In genomic region chr13:37827263-37827995, GRCm38 (mm10) we compare ENCODE assay signal across 8 mouse cellular contexts. TPM values are rescaled to one million over a fixed set of nuclear protein-coding genes. Genes with fewer than 3 reads are reported as not detected.
DNase-seq lines count a peak whose midpoint lies in the region; ATAC-seq and TF ChIP-seq lines count a peak whose summit lies in the region.

No protein-coding gene starts in this region.

- TF ChIP-seq EP300 in stomach, postnatal 0 days (optimal IDR thresholded peaks at IDR 0.05) = no peak

- ATAC-seq in hindbrain, embryonic 16.5 days = peak; percentile 70
- ATAC-seq in liver, embryonic 12.5 days = peak; percentile 43; the same call in 1 of the 2 replicates
- peak; percentile 58; the same call in 1 of the 2 replicates for ATAC-seq in stomach, postnatal 0 days (ENCODE audit: low FRiP score, low TSS enrichment)

- TF ChIP-seq CTCF in bone marrow, adult 2 months (IDR thresholded peaks at IDR 0.05; ENCODE audit: control insufficient read depth, insufficient read depth, low read length) = no peak
- peak; percentile 12; the same call in 1 of the 2 replicates for TF ChIP-seq CTCF in stomach, postnatal 0 days (IDR thresholded peaks at IDR 0.05; ENCODE audit: low read depth)

- no peak for TF ChIP-seq POLR2A in bone marrow, adult 2 months (IDR thresholded peaks at IDR 0.05; ENCODE audit: borderline replicate concordance, control insufficient read depth, low read depth, low read length)

- peak overlapping the region; percentile 95 for H3K27ac ChIP-seq in bone marrow, adult 2 months (ENCODE audit: control insufficient read depth, insufficient read depth, low read depth, low read length, poor library complexity)
- H3K27ac ChIP-seq in hindbrain, embryonic 16.5 days (ENCODE audit: low read depth, low read length) = peak overlapping the region; percentile 75
- peak overlapping the region; percentile 89 for H3K27ac ChIP-seq in liver, embryonic 12.5 days
- peak overlapping the region; percentile 94 for H3K27ac ChIP-seq in stomach, postnatal 0 days (replicated peaks)

- no peaks in the 10 kb centered on the region for H3K9me3 ChIP-seq in hindbrain, embryonic 16.5 days (ENCODE audit: control insufficient read depth, low read length)
- no peaks in the 10 kb centered on the region for H3K9me3 ChIP-seq in liver, embryonic 12.5 days (replicated peaks)
- H3K9me3 ChIP-seq in stomach, postnatal 0 days (ENCODE audit: control insufficient read depth, low read length) = no peaks in the 10 kb centered on the region

- peak overlapping the region; percentile 97 for H3K4me3 ChIP-seq in bone marrow, adult 2 months (replicated peaks; ENCODE audit: control insufficient read depth, low read depth, low read length)
- H3K4me3 ChIP-seq in hindbrain, embryonic 16.5 days (ENCODE audit: low read length) = peak overlapping the region; percentile 62
- peak overlapping the region; percentile 92 for H3K4me3 ChIP-seq in liver, embryonic 12.5 days
- peak overlapping the region; percentile 83 for H3K4me3 ChIP-seq in stomach, postnatal 0 days (ENCODE audit: low read depth, low read length)

- H3K9ac ChIP-seq in hindbrain, embryonic 16.5 days (ENCODE audit: low read depth, low read length) = peak overlapping the region; percentile 70
- peak overlapping the region; percentile 85 for H3K9ac ChIP-seq in liver, embryonic 12.5 days
- H3K9ac ChIP-seq in stomach, postnatal 0 days (ENCODE audit: low read length) = peak overlapping the region; percentile 84

- peaks cover 10% of the 10 kb centered on the region for H3K4me1 ChIP-seq in bone marrow, adult 2 months (ENCODE audit: control insufficient read depth, insufficient read depth, low read length)
- peaks cover 29% of the 10 kb centered on the region for H3K4me1 ChIP-seq in hindbrain, embryonic 16.5 days (ENCODE audit: control insufficient read depth, insufficient read depth, low read depth, low read length)
- H3K4me1 ChIP-seq in liver, embryonic 12.5 days = peaks cover 67% of the 10 kb centered on the region
- H3K4me1 ChIP-seq in stomach, postnatal 0 days (replicated peaks; ENCODE audit: control insufficient read depth, insufficient read depth) = peaks cover 4% of the 10 kb centered on the region

- peak; percentile 24 to 28 for DNase-seq in cerebellum, postnatal 14 days
- DNase-seq in cerebellum, adult 8-10 months = no peak
- peak; percentile 22 to 30 for DNase-seq in gastrocnemius, adult 8-10 months (ENCODE audit: low spot score in 2 of 2)
- peak; percentile 28 to 66 for DNase-seq in natural killer cell, adult 2 months (ENCODE audit: low spot score in 2 of 2)
- peak; percentile 48 for DNase-seq in stomach, postnatal 0 days (ENCODE audit: low spot score)

- H3K36me3 ChIP-seq in hindbrain, embryonic 16.5 days (ENCODE audit: control insufficient read depth, insufficient read depth, low read length) = no peaks in the 10 kb centered on the region
- H3K36me3 ChIP-seq in liver, embryonic 12.5 days = no peaks in the 10 kb centered on the region
- H3K36me3 ChIP-seq in stomach, postnatal 0 days (ENCODE audit: control insufficient read depth, insufficient read depth, low read length) = no peaks in the 10 kb centered on the region

- under 1% methylated on average over 68 of the region's 69 CpGs for WGBS in bone marrow, adult 2 months
- WGBS in hindbrain, embryonic 16.5 days = under 1% methylated on average over 65 of the region's 69 CpGs
- WGBS in liver, embryonic 12.5 days (ENCODE audit: insufficient replicate concordance) = under 1% methylated on average over 58 of the region's 69 CpGs
- 1% methylated on average over 67 of the region's 69 CpGs for WGBS in stomach, postnatal 0 days

- H3K4me2 ChIP-seq in hindbrain, embryonic 16.5 days (ENCODE audit: low read length) = peak overlapping the region; percentile 89
- peak overlapping the region; percentile 95 for H3K4me2 ChIP-seq in liver, embryonic 12.5 days
- peak overlapping the region; percentile 100 for H3K4me2 ChIP-seq in stomach, postnatal 0 days (replicated peaks; ENCODE audit: low read depth)

- H3K27me3 ChIP-seq in hindbrain, embryonic 16.5 days (replicated peaks; ENCODE audit: control insufficient read depth, insufficient read depth, low read length) = peaks cover 16% of the 10 kb centered on the region
- no peaks in the 10 kb centered on the region for H3K27me3 ChIP-seq in liver, embryonic 12.5 days (replicated peaks)
- no peaks in the 10 kb centered on the region for H3K27me3 ChIP-seq in stomach, postnatal 0 days (ENCODE audit: control insufficient read depth, insufficient read depth, low read length)

RNA-seq across cellular contexts. Expression of gene Rreb1, which starts 49.2 kb away (rescaled TPM):
- 7.5 and 17.7 TPM in 2 replicates for polyA plus RNA-seq in bone marrow, adult 2 months (2011; ENCODE audit: insufficient read depth, insufficient read length, low replicate concordance, missing spikeins)
- 10 to 100 TPM; 21.4 to 34.5 (median 25.8) TPM for total RNA-seq in gastrocnemius, adult 8-10 months (2022)
- 2.0 and 3.9 TPM in 2 replicates for polyA plus RNA-seq in hindbrain, embryonic 16.5 days (2015; fragmentation: Nextera tagmentation; extraction: Ambion mirVana)
- polyA plus RNA-seq in liver, embryonic 12.5 days (2016; fragmentation: Nextera tagmentation; extraction: Ambion mirVana) = 8.8 and 10.2 TPM in 2 replicates
- 5.9 and 6.0 TPM in 2 replicates for polyA plus RNA-seq in stomach, postnatal 0 days (2015; fragmentation: Nextera tagmentation; extraction: Ambion mirVana)
